Mouse (Mus musculus) stomach, postnatal 0 days (tissue): Measurements from ENCODE around the gene Whamm. TPM values are rescaled to one million over a fixed set of nuclear protein-coding genes. Genes with fewer than 3 reads are reported as not detected.

Experiments used
- ATAC-seq: fragments of 200-750 bp; cut with Nextera tagmentation; 2 replicates; pipeline ENCODE4 v1.8.0; 2017; ENCODE audit not compliant: low FRiP score, low TSS enrichment
- DNase-seq: peaks from one replicate; pipeline ENCODE4 v3.0.0-alpha.2; 2016; ENCODE audit warnings: low spot score
- H3K27ac ChIP-seq: fragments of 300-500 bp; sonication (generic); replicated peaks from 2 replicates; pipeline ENCODE4 v1.5.1; 2014; ENCODE audit warnings: mild to moderate bottlenecking, control low read depth
- H3K27me3 ChIP-seq: fragments of 300-500 bp; sonication (generic); 2 replicates; pipeline ENCODE4 v1.6.1; 2014; ENCODE audit warnings: low read length; ENCODE audit not compliant: control insufficient read depth, insufficient read depth
- H3K36me3 ChIP-seq: fragments of 300-500 bp; sonication (generic); 2 replicates; pipeline ENCODE4 v1.6.1; 2014; ENCODE audit warnings: low read length, mixed read lengths; ENCODE audit not compliant: control insufficient read depth, insufficient read depth
- H3K4me1 ChIP-seq: fragments of 300-500 bp; sonication (generic); replicated peaks from 2 replicates; pipeline ENCODE4 v1.6.1; 2014; ENCODE audit warnings: antibody characterized with exemption; ENCODE audit not compliant: control insufficient read depth, insufficient read depth
- H3K4me2 ChIP-seq: fragments of 300-500 bp; sonication (generic); replicated peaks from 2 replicates; pipeline ENCODE4 v1.6.1; 2014; ENCODE audit warnings: low read depth, mild to moderate bottlenecking, control low read depth, moderate library complexity
- H3K4me3 ChIP-seq: fragments of 300-500 bp; sonication (generic); 2 replicates; pipeline ENCODE4 v1.5.1; 2014; ENCODE audit warnings: low read depth, low read length, control low read depth
- H3K9ac ChIP-seq: fragments of 300-500 bp; sonication (generic); 2 replicates; pipeline ENCODE4 v1.6.1; 2014; ENCODE audit warnings: mild to moderate bottlenecking, low read length, control low read depth, mixed read lengths
- H3K9me3 ChIP-seq: fragments of 300-500 bp; sonication (generic); 2 replicates; pipeline ENCODE4 v1.6.1; 2016; ENCODE audit warnings: low read length; ENCODE audit not compliant: control insufficient read depth
- CTCF ChIP-seq: IDR thresholded peaks from 2 replicates; pipeline ENCODE4 v1.5.1; 2016; ENCODE audit warnings: antibody characterized with exemption, low read depth, mild to moderate bottlenecking, moderate library complexity
- EP300 ChIP-seq: optimal IDR thresholded peaks from 2 replicates; pipeline ENCODE3; 2016; ENCODE audit warnings: antibody characterized with exemption
- WGBS: fragments of 180-500 bp; shearing (Covaris S2); extraction: QIAGEN DNeasy Blood & Tissue Kit; methylation state at CpG from one replicate; pipeline ENCODE4 v1.1.7; 2014; 5-methylcytosine and 5-hydroxymethylcytosine counted together
- polyA plus RNA-seq: library from polyadenylated mRNA; unstranded; fragments of >200 nt; fragmentation: Nextera tagmentation; extraction: Ambion mirVana; gene quantifications from 2 replicates; pipeline ENCODE4 v1.2.1, GENCODE M21; 2015

Whamm gene
- polyA plus RNA-seq, 1 experiment from 2014 or later, result 3.8 TPM

DNA sequence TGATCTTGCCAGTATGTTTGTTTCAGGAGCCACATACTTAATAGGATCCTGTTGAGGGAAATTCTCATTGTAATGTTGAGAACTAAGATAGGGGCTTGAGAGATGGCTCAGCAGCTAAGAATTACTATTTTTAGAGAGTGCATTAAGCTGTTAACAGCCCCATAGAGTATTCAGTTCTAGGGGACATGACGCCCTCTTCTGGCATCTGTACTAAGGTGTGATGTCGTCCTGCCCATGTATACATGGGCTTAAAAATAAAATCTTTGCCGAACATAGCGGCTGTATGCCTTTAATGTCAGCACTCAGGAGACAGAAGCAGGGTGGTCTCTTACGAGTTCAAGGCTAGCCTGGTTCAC lies 336 bp upstream of the Whamm start:
- peaks cover 3% of the 10 kb centered on the region; the same call in 1 of the 2 replicates for H3K4me1 ChIP-seq
- peak overlapping the region; percentile 77 for H3K4me2 ChIP-seq
- no peaks in the 10 kb centered on the region for H3K27me3 ChIP-seq
- DNase-seq, result no peak
- peaks cover 2% of the 10 kb centered on the region; the same call in 1 of the 2 replicates for H3K36me3 ChIP-seq
- TF ChIP-seq CTCF, result peak; percentile 59
- TF ChIP-seq EP300, result no peak
- no peaks in the 10 kb centered on the region for H3K9me3 ChIP-seq
- no peak for ATAC-seq
- H3K27ac ChIP-seq, result no peak overlapping the region
- WGBS, result 4% methylated on average over 5 of the region's 5 CpGs
- peak overlapping the region; percentile 91 for H3K4me3 ChIP-seq
- no peak overlapping the region for H3K9ac ChIP-seq

DNA sequence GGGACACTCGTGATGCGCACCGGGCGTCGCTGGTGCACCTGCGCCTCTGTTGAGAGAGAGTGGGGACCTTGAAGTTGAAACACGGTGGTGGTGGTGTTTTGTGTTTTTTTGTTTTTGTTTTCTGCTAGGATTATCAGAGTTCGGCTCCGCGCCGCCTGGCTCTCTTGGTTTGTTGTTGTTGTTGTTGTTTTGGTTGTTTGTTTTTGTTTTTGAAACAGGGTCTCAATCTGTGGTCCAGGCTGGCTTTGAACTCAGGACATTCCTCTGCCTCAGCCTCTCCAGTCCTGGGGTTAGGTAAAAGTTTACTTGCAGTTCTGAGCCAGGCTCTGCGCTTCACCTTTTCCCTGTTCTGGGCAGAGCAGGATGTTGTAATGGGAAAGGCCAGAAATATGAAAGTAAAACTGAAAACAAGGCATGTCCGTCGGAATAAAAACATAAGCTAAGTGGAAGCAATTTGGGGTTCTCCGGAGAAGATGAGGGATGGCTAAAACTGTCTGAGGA lies 925 bp downstream of the Whamm start:
- H3K4me1 ChIP-seq, result peaks cover 3% of the 10 kb centered on the region; the same call in 1 of the 2 replicates
- H3K9me3 ChIP-seq, result no peaks in the 10 kb centered on the region
- H3K27me3 ChIP-seq, result no peaks in the 10 kb centered on the region
- 12% methylated on average over 15 of the region's 15 CpGs for WGBS
- peaks cover 3% of the 10 kb centered on the region; the same call in 1 of the 2 replicates for H3K36me3 ChIP-seq
- peak; percentile 31 for DNase-seq
- H3K27ac ChIP-seq, result peak overlapping the region; percentile 97
- no peak for ATAC-seq
- TF ChIP-seq EP300, result no peak
- TF ChIP-seq CTCF, result no peak
- peak overlapping the region; percentile 89 for H3K9ac ChIP-seq
- H3K4me3 ChIP-seq, result peak overlapping the region; percentile 91
- peak overlapping the region; percentile 77 for H3K4me2 ChIP-seq

DNA sequence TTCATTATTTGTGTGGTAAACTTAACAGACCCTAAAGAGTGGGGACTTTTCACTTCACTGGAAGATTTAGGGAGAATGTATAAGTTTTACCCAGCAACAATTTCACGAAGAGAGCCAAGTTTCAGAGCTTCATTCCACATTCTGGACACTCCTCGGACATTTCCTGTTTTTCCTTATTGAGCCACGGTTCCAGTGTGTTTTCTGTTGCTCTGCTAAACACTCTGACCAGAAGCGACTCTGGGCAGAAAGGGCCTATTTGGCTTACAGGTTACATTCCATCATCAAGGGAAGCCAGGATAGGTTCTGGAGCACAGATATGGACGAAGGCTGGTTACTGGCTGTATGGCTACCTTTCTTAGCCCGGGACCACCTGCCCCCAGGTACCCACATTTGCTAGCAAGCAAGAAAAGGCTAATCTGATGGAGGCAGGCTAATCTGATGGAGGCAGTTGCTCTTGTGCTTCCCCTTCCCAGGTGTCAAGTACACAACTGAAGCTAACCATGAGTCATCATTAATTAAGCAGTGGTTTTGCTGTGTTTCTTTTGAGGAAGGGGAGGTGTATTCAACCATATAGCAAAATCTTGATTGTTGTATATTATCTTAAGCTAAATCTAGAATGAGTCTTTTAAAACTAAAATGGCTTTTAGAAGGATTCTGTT lies 1.7 kb downstream of the Whamm start:
- 54% methylated on average over 6 of the region's 6 CpGs for WGBS
- H3K4me2 ChIP-seq, result peak overlapping the region; percentile 77
- H3K9me3 ChIP-seq, result no peaks in the 10 kb centered on the region
- no peak for TF ChIP-seq CTCF
- H3K9ac ChIP-seq, result peak overlapping the region; percentile 45
- peaks cover 4% of the 10 kb centered on the region; the same call in 1 of the 2 replicates for H3K36me3 ChIP-seq
- H3K27me3 ChIP-seq, result no peaks in the 10 kb centered on the region
- H3K27ac ChIP-seq, result peak overlapping the region; percentile 97; the same call in 1 of the 2 replicates
- H3K4me1 ChIP-seq, result peaks cover 3% of the 10 kb centered on the region; the same call in 1 of the 2 replicates
- peak overlapping the region; percentile 91 for H3K4me3 ChIP-seq
- ATAC-seq (no peak), DNase-seq (no peak)

DNA sequence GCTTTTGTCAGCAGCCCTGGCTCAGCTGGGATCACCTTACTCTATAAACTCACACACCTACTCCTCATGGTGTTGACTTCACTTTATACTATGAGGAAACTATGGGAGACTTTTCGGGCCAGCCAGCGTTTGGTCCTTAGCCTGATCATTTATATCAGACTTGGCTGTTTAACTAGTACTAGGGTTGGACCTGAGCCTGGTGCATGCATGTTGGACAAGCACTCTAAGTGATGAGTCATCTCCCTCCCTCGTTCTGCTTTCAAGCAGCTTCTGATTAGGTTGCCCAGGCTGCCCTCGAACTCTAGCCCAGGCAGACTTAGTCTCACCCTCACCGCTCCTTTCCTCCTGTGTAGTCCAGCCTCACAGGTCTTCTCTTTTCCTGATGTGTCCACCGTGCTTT lies 2.3 kb downstream of the Whamm start:
- Histone ChIP-seq H3K9ac (no peak overlapping the region), H3K27me3 (no peaks in the 10 kb centered on the region), H3K27ac (0 out of 2 replicates have a peak overlapping the region, but pooled peaks have one; percentile 30), H3K4me3 (no peak overlapping the region), H3K36me3 (peaks cover 9% of the 10 kb centered on the region; the same call in 1 of the 2 replicates), H3K4me2 (no peak overlapping the region), H3K4me1 (peaks cover 3% of the 10 kb centered on the region; the same call in 1 of the 2 replicates), H3K9me3 (no peaks in the 10 kb centered on the region)
- WGBS, result 57% methylated on average over 6 of the region's 6 CpGs
- peak; percentile 42 for DNase-seq
- TF ChIP-seq CTCF (no peak), EP300 (no peak)
- peak; percentile 59 for ATAC-seq

DNA sequence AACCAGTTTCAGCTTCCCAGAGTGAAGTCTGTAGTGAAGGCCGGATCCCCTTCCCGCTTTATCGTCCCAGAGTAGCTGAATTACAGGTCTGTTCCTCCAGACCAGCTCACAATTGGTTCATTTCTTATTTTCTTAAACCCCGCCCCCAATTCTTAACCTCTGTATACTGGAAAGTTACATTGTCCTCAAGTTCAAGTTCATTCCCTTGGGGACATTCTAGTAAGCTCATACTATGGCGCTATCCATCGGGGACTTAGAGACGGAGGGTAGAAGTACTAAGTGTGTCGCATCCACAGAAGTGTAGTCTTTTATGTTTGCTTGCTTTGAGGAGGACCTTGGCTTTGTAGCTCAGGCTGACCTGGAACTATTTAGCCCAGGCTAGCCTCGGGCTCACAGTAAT lies 2.8 kb downstream of the Whamm start:
- H3K36me3 ChIP-seq, result peaks cover 9% of the 10 kb centered on the region; the same call in 1 of the 2 replicates
- no peak overlapping the region for H3K4me3 ChIP-seq
- ATAC-seq, result no peak
- no peak overlapping the region for H3K4me2 ChIP-seq
- peaks cover 3% of the 10 kb centered on the region; the same call in 1 of the 2 replicates for H3K4me1 ChIP-seq
- H3K27me3 ChIP-seq, result no peaks in the 10 kb centered on the region
- no peak overlapping the region for H3K9ac ChIP-seq
- WGBS, result 94% methylated on average over 9 of the region's 9 CpGs
- H3K9me3 ChIP-seq, result no peaks in the 10 kb centered on the region
- TF ChIP-seq CTCF, result no peak
- TF ChIP-seq EP300, result no peak
- no peak overlapping the region for H3K27ac ChIP-seq
- DNase-seq, result no peak

DNA sequence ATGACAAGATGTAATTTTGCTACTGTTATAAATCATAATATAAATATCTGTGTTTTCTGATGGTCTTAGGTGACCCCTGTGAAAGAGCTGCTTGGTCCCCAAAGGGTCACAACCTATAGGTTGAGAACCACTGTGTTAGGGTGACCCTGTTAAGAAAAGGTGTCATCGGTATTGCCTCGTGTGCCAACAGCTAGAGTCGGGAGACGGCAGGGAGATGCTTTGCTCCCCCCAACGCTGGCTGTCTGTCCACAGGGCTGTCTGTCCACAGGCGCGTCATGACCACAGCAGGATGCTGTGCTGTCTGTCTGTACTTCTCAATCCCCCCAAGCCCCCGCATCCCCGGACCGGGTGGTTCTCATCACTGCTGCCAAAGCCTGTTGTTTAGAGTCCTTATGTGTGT lies 4.5 kb downstream of the Whamm start:
- Histone ChIP-seq H3K9me3 (no peaks in the 10 kb centered on the region), H3K9ac (no peak overlapping the region), H3K4me1 (peaks cover 3% of the 10 kb centered on the region; the same call in 1 of the 2 replicates), H3K27ac (no peak overlapping the region), H3K36me3 (peaks cover 9% of the 10 kb centered on the region; the same call in 1 of the 2 replicates), H3K27me3 (no peaks in the 10 kb centered on the region), H3K4me2 (no peak overlapping the region), H3K4me3 (no peak overlapping the region)
- DNase-seq (no peak), ATAC-seq (no peak)
- TF ChIP-seq CTCF (no peak), EP300 (no peak)
- 92% methylated on average over 10 of the region's 10 CpGs for WGBS
